Mouse (Mus musculus): Measurements from ENCODE around the gene Pex10. TPM values are rescaled to one million over a fixed set of nuclear protein-coding genes. Genes with fewer than 3 reads are reported as not detected.
A peak's percentile ranks its signal among the peaks of the same experiment; 100 is the strongest.
"Not testable (repeated sequence)": the region's sequence is repeated elsewhere in the genome, so short reads cannot be mapped to it uniquely, and the experiment has no call there.

Gene Pex10
- polyA plus RNA-seq, 1 experiment, result 15.4 TPM

- no peaks in the 10 kb centered on the region for H3K4me1 ChIP-seq (ENCODE audit: control insufficient read depth, insufficient read depth, low read length)
- H3K9me3 ChIP-seq (replicated peaks; ENCODE audit: control insufficient read depth, insufficient read depth, low read length, poor library complexity, severe bottlenecking), result no peaks in the 10 kb centered on the region
- no peak overlapping the region for H3K4me3 ChIP-seq (ENCODE audit: low read depth, low read length)
- H3K27me3 ChIP-seq (ENCODE audit: control insufficient read depth, insufficient read depth, low read length, poor library complexity, severe bottlenecking), result no peaks in the 10 kb centered on the region
- H3K27ac ChIP-seq (ENCODE audit: insufficient read depth, low read length), result no peak overlapping the region
- peaks cover 68% of the 10 kb centered on the region for H3K36me3 ChIP-seq (ENCODE audit: control insufficient read depth, insufficient read depth, low read length, poor library complexity, severe bottlenecking)
- TF ChIP-seq CTCF (IDR thresholded peaks at IDR 0.05; ENCODE audit: low read depth, low read length) (no peak), EP300 (IDR thresholded peaks at IDR 0.05; ENCODE audit: insufficient read depth, low read depth, low read length) (no peak), POLR2A (IDR thresholded peaks at IDR 0.05; ENCODE audit: insufficient read depth, low read length) (no peak)
- H3K9ac ChIP-seq (ENCODE audit: low read depth, poor library complexity, severe bottlenecking), result no peak overlapping the region
Measured at GRCm38 (mm10) chr4:155075813-155076212, 9.0 kb downstream of the Pex10 start.

- Histone ChIP-seq H3K4me3 (ENCODE audit: low read depth, low read length) (no peak overlapping the region), H3K36me3 (ENCODE audit: control insufficient read depth, insufficient read depth, low read length, poor library complexity, severe bottlenecking) (peaks cover 62% of the 10 kb centered on the region), H3K9ac (ENCODE audit: low read depth, poor library complexity, severe bottlenecking) (no peak overlapping the region), H3K27ac (ENCODE audit: insufficient read depth, low read length) (no peak overlapping the region), H3K27me3 (ENCODE audit: control insufficient read depth, insufficient read depth, low read length, poor library complexity, severe bottlenecking) (no peaks in the 10 kb centered on the region), H3K4me1 (ENCODE audit: control insufficient read depth, insufficient read depth, low read length) (no peaks in the 10 kb centered on the region), H3K9me3 (replicated peaks; ENCODE audit: control insufficient read depth, insufficient read depth, low read length, poor library complexity, severe bottlenecking) (no peaks in the 10 kb centered on the region)
- no peak for TF ChIP-seq EP300 (IDR thresholded peaks at IDR 0.05; ENCODE audit: insufficient read depth, low read depth, low read length)
- no peak for TF ChIP-seq CTCF (IDR thresholded peaks at IDR 0.05; ENCODE audit: low read depth, low read length)
- no peak for TF ChIP-seq POLR2A (IDR thresholded peaks at IDR 0.05; ENCODE audit: insufficient read depth, low read length)
Measured at GRCm38 (mm10) chr4:155076677-155077076, 9.9 kb downstream of the Pex10 start.

- not testable (repeated sequence) for H3K4me3 ChIP-seq (ENCODE audit: low read depth, low read length); H3K27me3 ChIP-seq (ENCODE audit: control insufficient read depth, insufficient read depth, low read length, poor library complexity, severe bottlenecking); H3K9ac ChIP-seq (ENCODE audit: low read depth, poor library complexity, severe bottlenecking); H3K4me1 ChIP-seq (ENCODE audit: control insufficient read depth, insufficient read depth, low read length); H3K27ac ChIP-seq (ENCODE audit: insufficient read depth, low read length); H3K9me3 ChIP-seq (replicated peaks; ENCODE audit: control insufficient read depth, insufficient read depth, low read length, poor library complexity, severe bottlenecking)
- H3K36me3 ChIP-seq (ENCODE audit: control insufficient read depth, insufficient read depth, low read length, poor library complexity, severe bottlenecking), result peaks cover 52% of the 10 kb centered on the region
Measured at GRCm38 (mm10) chr4:155078808-155079207, 12.0 kb downstream of the Pex10 start.

GRCm38 (mm10) chr4:155079666-155080065, 12.8 kb downstream of the Pex10 start:
- Histone ChIP-seq H3K36me3 (ENCODE audit: control insufficient read depth, insufficient read depth, low read length, poor library complexity, severe bottlenecking) (peaks cover 47% of the 10 kb centered on the region), H3K27me3 (ENCODE audit: control insufficient read depth, insufficient read depth, low read length, poor library complexity, severe bottlenecking) (no peaks in the 10 kb centered on the region)

GRCm38 (mm10) chr4:155083553-155083952, 16.7 kb downstream of the Pex10 start:
- Histone ChIP-seq H3K27me3 (ENCODE audit: control insufficient read depth, insufficient read depth, low read length, poor library complexity, severe bottlenecking) (no peaks in the 10 kb centered on the region), H3K27ac (ENCODE audit: insufficient read depth, low read length) (no peak overlapping the region), H3K4me3 (ENCODE audit: low read depth, low read length) (no peak overlapping the region), H3K9ac (ENCODE audit: low read depth, poor library complexity, severe bottlenecking) (no peak overlapping the region), H3K9me3 (replicated peaks; ENCODE audit: control insufficient read depth, insufficient read depth, low read length, poor library complexity, severe bottlenecking) (no peaks in the 10 kb centered on the region), H3K4me1 (ENCODE audit: control insufficient read depth, insufficient read depth, low read length) (no peaks in the 10 kb centered on the region), H3K36me3 (ENCODE audit: control insufficient read depth, insufficient read depth, low read length, poor library complexity, severe bottlenecking) (peaks cover 25% of the 10 kb centered on the region)
- TF ChIP-seq EP300 (IDR thresholded peaks at IDR 0.05; ENCODE audit: insufficient read depth, low read depth, low read length), result no peak
- TF ChIP-seq CTCF (IDR thresholded peaks at IDR 0.05; ENCODE audit: low read depth, low read length), result no peak
- no peak for TF ChIP-seq POLR2A (IDR thresholded peaks at IDR 0.05; ENCODE audit: insufficient read depth, low read length)

More at GRCm38 (mm10) chr4:155079666-155080065, 12.8 kb downstream of the Pex10 start:
- no peak overlapping the region for H3K9ac ChIP-seq (ENCODE audit: low read depth, poor library complexity, severe bottlenecking)
- no peaks in the 10 kb centered on the region for H3K9me3 ChIP-seq (replicated peaks; ENCODE audit: control insufficient read depth, insufficient read depth, low read length, poor library complexity, severe bottlenecking)
- no peak overlapping the region for H3K4me3 ChIP-seq (ENCODE audit: low read depth, low read length)
- no peaks in the 10 kb centered on the region for H3K4me1 ChIP-seq (ENCODE audit: control insufficient read depth, insufficient read depth, low read length)
- TF ChIP-seq CTCF (IDR thresholded peaks at IDR 0.05; ENCODE audit: low read depth, low read length), result no peak
- TF ChIP-seq EP300 (IDR thresholded peaks at IDR 0.05; ENCODE audit: insufficient read depth, low read depth, low read length), result no peak
- TF ChIP-seq POLR2A (IDR thresholded peaks at IDR 0.05; ENCODE audit: insufficient read depth, low read length), result no peak
- 0 out of 2 replicates have a peak overlapping the region, but pooled peaks have one; percentile 5 for H3K27ac ChIP-seq (ENCODE audit: insufficient read depth, low read length)

GRCm38 (mm10) chr4:155084351-155084750, 17.5 kb downstream of the Pex10 start:
- Histone ChIP-seq H3K9me3 (replicated peaks; ENCODE audit: control insufficient read depth, insufficient read depth, low read length, poor library complexity, severe bottlenecking) (no peaks in the 10 kb centered on the region), H3K4me1 (ENCODE audit: control insufficient read depth, insufficient read depth, low read length) (no peaks in the 10 kb centered on the region), H3K27me3 (ENCODE audit: control insufficient read depth, insufficient read depth, low read length, poor library complexity, severe bottlenecking) (no peaks in the 10 kb centered on the region), H3K9ac (ENCODE audit: low read depth, poor library complexity, severe bottlenecking) (no peak overlapping the region), H3K27ac (ENCODE audit: insufficient read depth, low read length) (no peak overlapping the region), H3K4me3 (ENCODE audit: low read depth, low read length) (no peak overlapping the region), H3K36me3 (ENCODE audit: control insufficient read depth, insufficient read depth, low read length, poor library complexity, severe bottlenecking) (peaks cover 24% of the 10 kb centered on the region)
- no peak for TF ChIP-seq POLR2A (IDR thresholded peaks at IDR 0.05; ENCODE audit: insufficient read depth, low read length)
- TF ChIP-seq EP300 (IDR thresholded peaks at IDR 0.05; ENCODE audit: insufficient read depth, low read depth, low read length), result no peak
- TF ChIP-seq CTCF (IDR thresholded peaks at IDR 0.05; ENCODE audit: low read depth, low read length), result no peak
